Mouse (Mus musculus) limb, embryonic 13.5 days (tissue): ENCODE results near the gene Rab11fip4. TPM values are rescaled to one million over a fixed set of nuclear protein-coding genes. Genes with fewer than 3 reads are reported as not detected.
"Not testable (repeated sequence)": the region's sequence is repeated elsewhere in the genome, so short reads cannot be mapped to it uniquely, and the experiment has no call there.

Source experiments
- ATAC-seq: fragments of 200-750 bp; cut with Nextera tagmentation; 2 replicates; pipeline ENCODE4 v1.8.0; 2017; ENCODE audit warnings: low read depth, moderate number of reproducible peaks, moderate TSS enrichment; ENCODE audit not compliant: low FRiP score
- H3K27ac ChIP-seq: fragments of 300-500 bp; sonication (generic); 2 replicates; pipeline ENCODE4 v1.5.1; 2015; ENCODE audit warnings: inconsistent platforms, mild to moderate bottlenecking, moderate library complexity
- H3K27me3 ChIP-seq: fragments of 300-500 bp; sonication (generic); 2 replicates; pipeline ENCODE4 v1.6.1; 2015; ENCODE audit warnings: mild to moderate bottlenecking, inconsistent platforms
- H3K36me3 ChIP-seq: fragments of 300-500 bp; sonication (generic); 2 replicates; pipeline ENCODE4 v1.6.1; 2015; ENCODE audit warnings: inconsistent platforms, mild to moderate bottlenecking, moderate library complexity
- H3K4me1 ChIP-seq: fragments of 300-500 bp; sonication (generic); 2 replicates; pipeline ENCODE4 v1.6.1; 2015; ENCODE audit warnings: inconsistent platforms
- H3K4me2 ChIP-seq: fragments of 300-500 bp; sonication (generic); replicated peaks from 2 replicates; pipeline ENCODE4 v1.6.1; 2015; ENCODE audit warnings: inconsistent platforms, mild to moderate bottlenecking, moderate library complexity
- H3K4me3 ChIP-seq: fragments of 300-500 bp; sonication (generic); 2 replicates; pipeline ENCODE4 v1.5.1; 2015; ENCODE audit warnings: moderate library complexity, mild to moderate bottlenecking, inconsistent platforms
- H3K9ac ChIP-seq: fragments of 300-500 bp; sonication (generic); 2 replicates; pipeline ENCODE4 v1.6.1; 2015; ENCODE audit warnings: mild to moderate bottlenecking, inconsistent platforms
- H3K9me3 ChIP-seq: fragments of 300-500 bp; sonication (generic); 2 replicates; pipeline ENCODE4 v1.6.1; 2016; ENCODE audit warnings: inconsistent platforms
- WGBS: fragments of 180-500 bp; shearing (Covaris S2); methylation state at CpG from one replicate; pipeline ENCODE4 v1.1.7; 2015; 5-methylcytosine and 5-hydroxymethylcytosine counted together
- polyA plus RNA-seq: library from polyadenylated mRNA; unstranded; fragments of >200 nt; fragmentation: Nextera tagmentation; extraction: Ambion mirVana; gene quantifications from 2 replicates; pipeline ENCODE4 v1.2.1, GENCODE M21; 2015

Gene Rab11fip4
- polyA plus RNA-seq, 1 experiment from 2014 or later: 12.4 TPM

GRCm38 (mm10) chr11:79686501-79687121, 95.6 kb downstream of the Rab11fip4 start:
- H3K27ac ChIP-seq: no peak overlapping the region

GRCm38 (mm10) chr11:79689916-79690315, 98.9 kb downstream of the Rab11fip4 start:
- no peak for ATAC-seq
- WGBS: 91% methylated on average over 1 of the region's 1 CpGs

More at GRCm38 (mm10) chr11:79686501-79687121, 95.6 kb downstream of the Rab11fip4 start:
- ATAC-seq: peak; percentile 86; the same call in 1 of the 2 replicates
- 61% methylated on average over 26 of the region's 26 CpGs for WGBS
- Histone ChIP-seq H3K4me2 (no peak overlapping the region), H3K9me3 (no peaks in the 10 kb centered on the region), H3K9ac (no peak overlapping the region), H3K27me3 (no peaks in the 10 kb centered on the region), H3K4me3 (no peak overlapping the region), H3K36me3 (peaks cover 63% of the 10 kb centered on the region), H3K4me1 (no peaks in the 10 kb centered on the region)

GRCm38 (mm10) chr11:79691513-79691912, 100.5 kb downstream of the Rab11fip4 start:
- no peak overlapping the region for H3K27ac ChIP-seq
- no peak overlapping the region for H3K4me2 ChIP-seq
- H3K4me3 ChIP-seq: no peak overlapping the region
- H3K4me1 ChIP-seq: peaks cover 6% of the 10 kb centered on the region
- H3K36me3 ChIP-seq: peaks cover 73% of the 10 kb centered on the region
- 88% methylated on average over 9 of the region's 9 CpGs for WGBS
- no peaks in the 10 kb centered on the region for H3K9me3 ChIP-seq
- H3K27me3 ChIP-seq: no peaks in the 10 kb centered on the region
- ATAC-seq: no peak
- H3K9ac ChIP-seq: no peak overlapping the region

More at GRCm38 (mm10) chr11:79689916-79690315, 98.9 kb downstream of the Rab11fip4 start:
- Histone ChIP-seq H3K4me1 (no peaks in the 10 kb centered on the region), H3K36me3 (peaks cover 80% of the 10 kb centered on the region), H3K27me3 (no peaks in the 10 kb centered on the region), H3K27ac (no peak overlapping the region), H3K9me3 (no peaks in the 10 kb centered on the region), H3K4me2 (no peak overlapping the region), H3K9ac (no peak overlapping the region), H3K4me3 (no peak overlapping the region)

GRCm38 (mm10) chr11:79696390-79697307, 105.6 kb downstream of the Rab11fip4 start:
- ATAC-seq: peak; percentile 70
- Histone ChIP-seq H3K9ac (0 out of 2 replicates have a peak overlapping the region, but pooled peaks have one; percentile 40), H3K27me3 (no peaks in the 10 kb centered on the region)

GRCm38 (mm10) chr11:79698071-79698470, 107.1 kb downstream of the Rab11fip4 start:
- Histone ChIP-seq H3K4me2 (no peak overlapping the region), H3K36me3 (peaks cover 39% of the 10 kb centered on the region), H3K27me3 (no peaks in the 10 kb centered on the region), H3K9ac (peak overlapping the region; percentile 27; the same call in 1 of the 2 replicates), H3K9me3 (no peaks in the 10 kb centered on the region), H3K4me1 (peaks cover 48% of the 10 kb centered on the region), H3K4me3 (no peak overlapping the region), H3K27ac (peak overlapping the region; percentile 90; the same call in 1 of the 2 replicates)
- ATAC-seq: no peak
- WGBS: 68% methylated on average over 5 of the region's 5 CpGs

More at GRCm38 (mm10) chr11:79696390-79697307, 105.6 kb downstream of the Rab11fip4 start:
- no peak overlapping the region for H3K4me3 ChIP-seq
- H3K9me3 ChIP-seq: no peaks in the 10 kb centered on the region
- no peak overlapping the region for H3K4me2 ChIP-seq
- WGBS: 42% methylated on average over 19 of the region's 19 CpGs
- H3K27ac ChIP-seq: peak overlapping the region; percentile 90
- H3K36me3 ChIP-seq: peaks cover 54% of the 10 kb centered on the region
- peaks cover 34% of the 10 kb centered on the region for H3K4me1 ChIP-seq

GRCm38 (mm10) chr11:79698542-79698941, 107.5 kb downstream of the Rab11fip4 start:
- Histone ChIP-seq H3K36me3 (peaks cover 35% of the 10 kb centered on the region), H3K4me1 (peaks cover 52% of the 10 kb centered on the region)
- H3K9ac ChIP-seq, ATAC-seq, H3K27me3 ChIP-seq, H3K4me3 ChIP-seq, H3K4me2 ChIP-seq, H3K27ac ChIP-seq, H3K9me3 ChIP-seq: not testable (repeated sequence)
- WGBS: 91% methylated on average over 4 of the region's 4 CpGs

GRCm38 (mm10) chr11:79701466-79701865, 110.5 kb downstream of the Rab11fip4 start:
- WGBS: 89% methylated on average over 7 of the region's 7 CpGs
- H3K4me3 ChIP-seq: no peak overlapping the region
- H3K27ac ChIP-seq: no peak overlapping the region
- no peak for ATAC-seq
- peaks cover 58% of the 10 kb centered on the region for H3K4me1 ChIP-seq
- no peak overlapping the region for H3K4me2 ChIP-seq
- no peaks in the 10 kb centered on the region for H3K27me3 ChIP-seq
- H3K9ac ChIP-seq: no peak overlapping the region
- no peaks in the 10 kb centered on the region for H3K9me3 ChIP-seq
- peaks cover 15% of the 10 kb centered on the region for H3K36me3 ChIP-seq

GRCm38 (mm10) chr11:79702092-79702491, 111.1 kb downstream of the Rab11fip4 start:
- Histone ChIP-seq H3K36me3 (peaks cover 15% of the 10 kb centered on the region), H3K4me3 (0 out of 2 replicates have a peak overlapping the region, but pooled peaks have one; percentile 79), H3K4me1 (peaks cover 52% of the 10 kb centered on the region), H3K27ac (no peak overlapping the region; the same call in 1 of the 2 replicates), H3K27me3 (no peaks in the 10 kb centered on the region), H3K9me3 (no peaks in the 10 kb centered on the region), H3K4me2 (peak overlapping the region; percentile 68), H3K9ac (no peak overlapping the region; the same call in 1 of the 2 replicates)
- no peak for ATAC-seq
- WGBS: 86% methylated on average over 6 of the region's 6 CpGs

- no peaks in the 10 kb centered on the region; the same call in 1 of the 2 replicates for H3K27me3 ChIP-seq
Observed at GRCm38 (mm10) chr11:79703452-79703851, 112.4 kb downstream of the Rab11fip4 start.

GRCm38 (mm10) chr11:79703885-79704291, 112.9 kb downstream of the Rab11fip4 start:
- Histone ChIP-seq H3K4me2 (peak overlapping the region; percentile 68), H3K36me3 (peaks cover 15% of the 10 kb centered on the region), H3K27ac (peak overlapping the region; percentile 97), H3K4me1 (peaks cover 39% of the 10 kb centered on the region), H3K27me3 (peaks cover 3% of the 10 kb centered on the region), H3K9ac (peak overlapping the region; percentile 89), H3K4me3 (peak overlapping the region; percentile 79), H3K9me3 (no peaks in the 10 kb centered on the region)
- ATAC-seq: peak; percentile 55
- WGBS: under 1% methylated on average over 27 of the region's 27 CpGs

More at GRCm38 (mm10) chr11:79703452-79703851, 112.4 kb downstream of the Rab11fip4 start:
- Histone ChIP-seq H3K36me3 (peaks cover 15% of the 10 kb centered on the region), H3K27ac (peak overlapping the region; percentile 97; the same call in 1 of the 2 replicates), H3K4me1 (peaks cover 39% of the 10 kb centered on the region), H3K9ac (peak overlapping the region; percentile 89), H3K4me2 (peak overlapping the region; percentile 68), H3K4me3 (peak overlapping the region; percentile 79), H3K9me3 (no peaks in the 10 kb centered on the region)
- no peak for ATAC-seq
- WGBS: 6% methylated on average over 5 of the region's 5 CpGs

- no peaks in the 10 kb centered on the region for H3K9me3 ChIP-seq
- peaks cover 37% of the 10 kb centered on the region for H3K4me1 ChIP-seq
- peak overlapping the region; percentile 97 for H3K27ac ChIP-seq
- peaks cover 15% of the 10 kb centered on the region for H3K36me3 ChIP-seq
- WGBS: under 1% methylated on average over 57 of the region's 61 CpGs
- peak overlapping the region; percentile 68 for H3K4me2 ChIP-seq
- ATAC-seq: peak; percentile 95
- peak overlapping the region; percentile 79 for H3K4me3 ChIP-seq
- peaks cover 9% of the 10 kb centered on the region for H3K27me3 ChIP-seq
- H3K9ac ChIP-seq: peak overlapping the region; percentile 89
Observed at GRCm38 (mm10) chr11:79704318-79705150, 113.5 kb downstream of the Rab11fip4 start.
